Mouse (Mus musculus) myocyte (in vitro differentiated cells): ENCODE results near the gene Ripor2.

Experiments
- MAX ChIP-seq: IDR thresholded peaks from one replicate; pipeline ENCODE4 v1.6.1; 2011; ENCODE audit warnings: low read depth, mild to moderate bottlenecking, control low read depth
- MYOG ChIP-seq, 3 experiments: IDR thresholded peaks; one replicate each; pipeline ENCODE4 v1.6.1; 2011; ENCODE audit warnings: control low read depth in 2 of 3, low read depth in 2 of 3, mild to moderate bottlenecking in 2 of 3; ENCODE audit not compliant: insufficient read length in 2 of 3, control insufficient read depth in 1 of 3, insufficient read depth in 1 of 3
- POLR2A ChIP-seq: IDR thresholded peaks from one replicate; pipeline ENCODE4 v1.6.1; 2011; ENCODE audit warnings: low read depth, mild to moderate bottlenecking, control low read depth, moderate library complexity; ENCODE audit not compliant: insufficient read length
- TCF3 ChIP-seq: IDR thresholded peaks from one replicate; pipeline ENCODE4 v1.6.1; 2011; ENCODE audit warnings: low read depth, control low read depth; ENCODE audit not compliant: insufficient read length

- TF ChIP-seq POLR2A (no peak), TCF3 (no peak), MAX (no peak), MYOG (IDR thresholded peaks at IDR 0.05; ENCODE audit: control insufficient read depth in 1 of 3, insufficient read depth in 1 of 3, insufficient read length in 2 of 3, low read depth in 2 of 3) (no peak)
These were observed 52.5 kb downstream of the Ripor2 start for GRCm38 (mm10) chr13:24634346-24635120.
